Mouse (Mus musculus) layer of hippocampus, adult 18-20 months (tissue): ENCODE results near the gene Kif5c. TPM values are rescaled to one million over a fixed set of nuclear protein-coding genes. Genes with fewer than 3 reads are reported as not detected.

Experiments
- DNase-seq, 2 experiments: peaks; one replicate each; pipeline ENCODE4 v3.0.0; 2022; ENCODE audit warnings: low spot score in 2 of 2
- total RNA-seq, 2 experiments: library from RNA; stranded (reverse); gene quantifications; 2 replicates each; pipeline ENCODE4 v1.2.3; 2021

The Kif5c gene
- total RNA-seq, 2 experiments from 2014 or later, result 504 to 525 TPM

DNA sequence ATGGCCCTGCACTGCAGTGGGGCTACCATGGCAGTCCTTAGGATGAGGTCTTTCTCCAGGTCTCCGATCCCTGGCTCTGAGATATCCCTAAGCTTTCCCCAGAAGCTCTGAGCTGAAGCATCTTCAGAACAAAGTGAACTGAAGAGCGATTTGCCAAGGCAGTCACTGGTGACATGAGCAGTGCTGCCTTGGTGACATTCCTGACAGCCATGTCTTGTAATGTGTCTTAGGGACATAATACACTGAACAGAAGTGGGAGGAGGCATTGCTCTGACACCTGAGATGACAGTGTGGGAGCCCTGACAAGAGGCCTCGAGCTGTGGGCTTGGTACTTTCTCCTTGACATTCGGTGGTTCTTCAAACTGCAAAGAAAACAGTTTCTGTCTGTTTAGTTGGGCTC lies 157.3 kb downstream of the Kif5c start:
- no peak for DNase-seq

DNA sequence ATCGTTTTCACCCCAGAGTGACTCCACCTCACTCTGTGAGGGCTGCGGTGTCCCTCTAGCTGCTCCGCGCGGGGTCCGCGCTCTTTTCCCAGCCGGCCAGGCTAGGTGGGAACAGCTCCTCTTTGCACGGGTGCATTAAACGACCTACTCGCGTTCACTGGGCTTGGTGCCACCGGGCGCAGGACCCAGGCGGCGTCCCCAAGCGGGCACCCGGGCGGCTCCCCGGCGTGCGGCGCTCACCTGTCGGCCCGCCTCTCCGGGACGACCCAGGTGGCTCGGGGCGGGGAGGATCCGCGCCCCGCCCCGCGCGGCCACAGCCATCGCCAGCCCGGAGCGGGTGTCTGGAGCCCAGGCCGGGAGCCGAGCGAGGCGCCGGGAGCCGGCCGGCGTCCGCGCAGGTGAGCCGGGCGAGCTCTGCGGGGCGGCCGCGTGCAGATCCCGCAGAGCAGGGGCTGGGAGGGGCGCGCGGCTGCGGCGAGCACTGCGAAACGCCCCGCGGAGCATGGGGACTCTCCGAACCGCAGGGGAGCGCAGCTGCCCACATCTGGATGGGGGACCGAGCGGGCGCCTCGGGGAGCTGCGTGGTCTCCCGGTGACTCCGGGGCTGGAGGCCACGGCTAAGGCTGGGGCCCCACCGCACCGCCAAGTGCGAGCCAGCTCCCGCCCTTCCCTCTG lies 168.4 kb downstream of the Kif5c start, which contains the start of gene Lypd6b:
Gene Lypd6b, plus strand, starts transcription at position 313 of the 675 bp plus-strand sequence.
- DNase-seq, result no peak

DNA sequence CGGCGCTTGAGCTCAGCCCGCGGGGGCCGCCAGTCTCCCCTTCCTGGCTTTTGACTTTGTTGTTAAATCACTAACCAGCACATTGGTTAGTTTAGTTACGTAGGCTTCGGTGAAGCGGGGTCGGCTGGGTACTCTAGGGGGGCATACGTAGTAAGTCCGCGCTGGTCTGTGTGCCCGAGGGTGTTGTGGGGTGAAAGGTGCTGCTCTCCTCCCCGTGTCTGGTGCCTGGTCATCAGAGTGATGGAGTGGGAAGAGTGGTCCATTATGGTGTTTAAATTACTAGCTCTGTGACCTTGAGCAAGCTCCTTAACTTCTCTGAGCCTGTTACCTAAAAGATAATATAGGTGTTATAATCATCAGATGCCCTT lies 168.9 kb downstream of the Kif5c start:
- no peak for DNase-seq

DNA sequence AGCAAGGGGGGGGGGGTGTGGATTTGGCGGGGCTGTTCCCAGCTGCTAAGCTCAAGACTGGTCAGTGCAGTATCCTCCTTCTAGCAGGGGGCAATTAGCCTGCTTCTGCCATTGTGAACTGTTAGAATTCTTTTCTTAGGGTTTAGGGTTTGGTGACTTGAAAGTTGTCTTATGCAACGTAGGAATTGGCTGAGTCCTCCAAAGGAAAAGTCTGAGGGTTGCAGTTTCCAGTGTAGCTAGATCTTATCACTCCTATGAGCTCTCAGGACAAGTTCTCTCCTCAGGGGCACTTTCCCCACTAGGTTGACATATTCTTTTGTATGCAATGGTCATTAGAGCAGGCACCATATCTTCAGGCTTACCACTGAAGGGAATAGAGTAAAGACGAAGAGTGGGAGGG lies 169.5 kb downstream of the Kif5c start:
- DNase-seq, result no peak

DNA sequence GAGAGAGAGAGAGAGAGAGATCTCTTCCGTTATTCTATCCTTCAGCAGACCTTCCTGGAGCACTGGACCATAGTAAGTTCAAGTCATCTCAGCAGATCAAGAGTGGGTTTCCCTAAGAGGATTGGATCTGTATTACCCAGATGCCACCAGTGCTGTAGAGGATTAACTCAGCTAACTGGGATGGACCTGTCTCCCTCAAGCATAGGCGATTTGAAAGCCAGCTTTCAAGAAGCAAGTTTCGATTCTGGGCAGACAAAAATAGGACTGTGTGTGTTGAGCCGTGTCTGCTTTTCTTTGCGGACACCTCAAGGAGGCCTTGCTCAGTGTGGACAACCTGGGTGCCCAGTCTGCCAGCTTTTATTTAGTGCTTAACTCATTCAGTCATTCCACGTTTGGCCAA lies 170.0 kb downstream of the Kif5c start:
- no peak for DNase-seq

DNA sequence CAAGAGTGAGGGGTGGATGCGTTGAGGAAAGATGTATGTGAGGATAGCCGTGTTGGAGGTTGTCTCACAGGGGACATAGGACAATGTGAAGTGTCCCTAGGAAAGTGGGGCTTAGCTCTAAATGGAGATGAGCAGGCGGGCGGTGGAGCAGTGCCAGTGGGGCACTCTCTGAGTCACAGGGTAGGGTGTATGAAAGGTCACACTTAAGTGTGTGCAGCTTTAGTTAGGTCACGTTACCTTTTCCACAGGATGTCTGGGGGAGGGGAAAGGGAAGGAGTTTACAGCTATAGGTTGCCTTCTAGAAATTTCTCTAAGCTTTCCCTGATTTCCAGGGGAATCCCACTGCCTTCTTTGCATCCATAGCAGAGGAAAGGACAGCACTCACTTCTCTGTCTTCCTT lies 170.4 kb downstream of the Kif5c start:
- no peak for DNase-seq

DNA sequence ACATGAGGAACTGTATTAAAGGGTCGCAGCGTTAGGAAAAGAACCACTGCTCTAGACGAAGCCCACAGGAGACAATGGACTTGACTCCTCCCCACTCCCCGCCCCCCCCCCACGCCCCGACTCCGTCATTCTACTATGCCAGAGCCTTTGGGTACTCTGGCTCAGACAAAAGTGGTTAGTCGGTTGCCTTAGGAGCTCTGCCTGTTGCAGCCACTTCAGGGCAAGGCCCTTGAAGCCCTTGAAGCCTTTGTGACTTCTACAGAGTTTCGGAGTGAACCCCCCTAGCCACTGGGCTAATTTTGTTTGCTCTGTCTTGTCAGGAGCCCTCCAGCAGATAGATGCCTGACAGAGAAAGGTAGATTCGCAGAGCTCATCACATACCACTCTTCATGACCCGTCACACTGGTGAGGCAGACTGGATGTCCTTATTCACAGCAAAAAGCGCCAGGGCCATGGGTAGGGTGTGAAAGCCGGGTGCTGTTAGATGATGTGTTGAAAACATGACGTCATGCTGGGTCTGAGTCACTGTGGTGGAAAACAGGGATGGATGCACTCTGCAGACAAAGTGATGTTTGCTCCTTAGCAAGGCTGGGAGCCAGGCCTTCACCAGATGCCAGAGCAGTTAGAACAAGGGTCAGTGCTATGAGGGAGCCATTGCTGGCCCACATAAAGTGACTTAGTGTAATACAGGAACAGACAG lies 178.5 kb downstream of the Kif5c start:
- peak in 1 of 2 experiments; percentile 30 for DNase-seq

DNA sequence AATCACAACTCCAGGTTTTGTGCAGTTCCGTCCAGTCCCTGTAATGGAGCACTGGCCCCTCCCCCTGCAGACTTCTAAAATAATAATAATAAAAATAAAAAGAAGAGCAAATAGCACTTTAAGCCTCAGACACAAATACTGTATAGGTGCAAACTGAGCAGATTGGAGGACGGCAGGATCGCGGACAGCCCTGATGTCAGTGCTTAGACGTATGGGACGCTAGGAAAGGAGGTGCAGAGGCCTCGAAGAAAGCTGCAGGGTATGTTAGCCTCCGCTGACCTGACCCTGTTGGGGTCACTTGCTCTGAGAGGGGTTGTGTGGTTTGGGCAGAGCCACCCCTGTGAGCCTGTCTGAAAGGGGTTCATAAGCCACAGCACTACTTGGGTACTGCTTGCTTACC lies 185.3 kb downstream of the Kif5c start:
- DNase-seq, result no peak

DNA sequence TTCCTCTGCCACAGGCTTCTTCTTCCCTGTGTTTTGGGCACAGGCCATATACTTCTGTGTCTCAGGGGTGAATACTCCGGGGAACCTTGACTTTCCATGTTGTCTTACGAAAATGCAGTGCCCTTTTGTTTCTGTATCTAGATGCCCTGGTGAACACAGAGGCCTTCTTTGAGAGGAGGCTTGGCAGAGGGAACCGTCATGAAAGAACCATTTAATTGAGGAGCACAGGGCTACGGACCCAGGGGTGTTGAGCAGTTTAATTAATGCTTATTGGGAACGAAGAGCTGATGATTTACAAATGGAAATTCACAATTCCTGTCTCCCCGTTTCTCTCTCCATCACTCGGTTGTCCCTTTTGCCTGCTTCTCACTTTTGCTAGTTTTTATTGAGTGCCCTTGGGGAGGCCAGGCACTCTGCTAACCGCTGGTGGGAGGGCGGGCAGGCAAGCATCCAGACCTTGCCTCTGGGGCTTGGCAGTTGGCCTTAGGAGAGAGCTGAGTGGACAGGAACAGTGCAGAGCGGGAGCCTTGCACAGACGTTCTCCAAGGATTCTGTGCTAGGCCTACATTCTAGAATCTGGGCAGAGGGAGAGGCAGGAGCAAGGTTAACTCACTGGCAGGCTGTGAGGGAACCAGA lies 186.8 kb downstream of the Kif5c start:
- DNase-seq, result peak in 1 of 2 experiments; percentile 42

DNA sequence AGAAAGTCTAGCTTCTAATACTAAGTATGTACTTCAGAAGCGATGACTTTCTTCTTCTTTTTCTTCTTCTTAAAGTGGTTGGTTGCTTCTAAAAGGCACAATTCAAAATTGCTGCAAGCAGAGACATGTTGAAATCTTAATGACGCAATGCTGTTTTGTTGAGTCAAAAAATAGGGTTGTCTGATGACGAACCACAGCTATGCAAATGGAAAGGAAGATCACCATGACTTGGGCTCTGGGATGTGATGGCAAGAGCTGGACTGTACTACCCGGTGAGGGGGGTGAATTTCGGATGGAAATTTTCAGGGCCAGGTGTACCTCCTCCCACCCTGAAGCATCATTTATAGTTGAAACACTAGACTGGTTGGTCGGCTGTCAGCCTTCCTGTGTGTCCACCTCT lies 190.4 kb downstream of the Kif5c start:
- DNase-seq, result no peak

DNA sequence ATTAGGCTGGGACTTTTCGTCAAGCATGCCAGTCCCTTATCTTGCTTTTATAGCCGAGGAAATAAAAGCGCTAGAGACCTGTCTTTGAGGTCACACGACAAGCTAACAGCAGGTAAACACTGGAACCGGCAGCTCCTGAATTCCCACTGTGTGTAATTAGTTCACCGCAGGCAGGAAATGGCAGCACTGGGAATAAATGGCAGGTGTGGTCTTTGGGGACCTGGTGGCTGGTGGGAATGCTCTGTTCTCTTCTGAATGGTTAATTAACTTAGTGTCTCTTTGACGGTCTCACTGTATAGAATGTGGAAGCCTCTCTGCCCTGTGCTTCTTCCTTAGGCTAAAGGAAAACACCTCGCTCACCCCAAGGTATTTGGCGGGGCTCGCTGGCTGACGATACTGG lies 192.3 kb downstream of the Kif5c start:
- DNase-seq, result no peak

DNA sequence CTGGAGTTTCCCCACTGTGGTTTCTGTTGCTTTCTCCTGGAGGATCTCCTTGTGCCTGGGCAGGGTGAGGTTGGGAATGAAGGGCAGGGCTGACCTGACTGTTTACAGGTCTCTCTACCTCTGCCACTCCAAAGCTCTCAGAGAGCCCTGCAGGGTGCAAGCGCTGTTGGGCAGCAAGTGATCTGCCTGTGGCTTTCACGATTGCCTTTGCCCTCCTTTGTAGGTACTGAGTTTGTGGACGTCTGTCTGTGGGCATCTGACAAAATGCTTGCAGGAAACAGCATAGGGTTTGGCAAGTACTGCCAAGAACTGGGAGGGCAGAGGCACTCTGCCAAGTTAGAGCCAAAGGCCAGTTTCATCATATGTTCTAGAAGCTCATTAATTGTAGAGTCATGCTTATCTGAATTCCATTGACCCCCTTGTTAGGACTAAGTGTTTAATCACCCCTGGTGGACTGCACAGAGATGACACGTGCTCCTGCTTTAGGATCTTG lies 192.8 kb downstream of the Kif5c start:
- no peak for DNase-seq

DNA sequence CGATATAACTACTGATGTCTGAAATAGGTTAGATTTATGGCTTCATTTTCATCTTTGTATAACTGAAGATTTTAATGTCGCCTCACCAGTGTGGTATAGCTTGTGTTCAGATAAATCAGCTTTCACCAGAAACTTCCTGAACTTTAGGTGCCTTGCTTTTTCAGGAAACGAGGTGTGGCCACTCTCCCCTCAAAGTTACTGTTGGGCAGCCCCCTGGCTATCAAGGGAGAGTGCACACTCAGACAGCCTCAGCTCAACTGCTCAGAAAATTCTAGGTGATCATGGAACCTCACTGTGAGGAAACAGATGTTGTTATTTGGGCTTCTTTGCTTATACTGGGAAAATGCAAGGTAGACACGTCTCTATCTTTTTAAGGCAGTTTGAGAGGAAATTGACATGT lies 194.1 kb downstream of the Kif5c start:
- no peak for DNase-seq

DNA sequence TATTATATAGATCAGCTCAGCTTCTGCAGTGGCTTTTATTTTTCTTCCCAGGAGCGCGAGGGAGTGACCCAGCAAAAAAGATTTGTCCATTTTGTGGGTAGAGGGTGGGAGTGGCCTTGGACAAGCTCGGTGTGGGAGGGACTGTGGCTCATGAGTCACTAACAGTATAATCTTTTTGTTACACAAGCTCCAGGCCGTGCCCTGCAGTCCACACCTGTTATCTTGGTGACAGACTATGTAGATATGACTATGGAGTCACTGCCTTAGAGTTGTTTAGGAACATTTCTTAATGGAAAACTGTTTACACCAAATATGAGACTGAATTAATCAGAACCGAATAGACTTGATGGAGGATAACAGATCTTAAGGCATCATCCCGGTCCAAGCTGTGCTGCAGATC lies 194.9 kb downstream of the Kif5c start:
- no peak for DNase-seq

DNA sequence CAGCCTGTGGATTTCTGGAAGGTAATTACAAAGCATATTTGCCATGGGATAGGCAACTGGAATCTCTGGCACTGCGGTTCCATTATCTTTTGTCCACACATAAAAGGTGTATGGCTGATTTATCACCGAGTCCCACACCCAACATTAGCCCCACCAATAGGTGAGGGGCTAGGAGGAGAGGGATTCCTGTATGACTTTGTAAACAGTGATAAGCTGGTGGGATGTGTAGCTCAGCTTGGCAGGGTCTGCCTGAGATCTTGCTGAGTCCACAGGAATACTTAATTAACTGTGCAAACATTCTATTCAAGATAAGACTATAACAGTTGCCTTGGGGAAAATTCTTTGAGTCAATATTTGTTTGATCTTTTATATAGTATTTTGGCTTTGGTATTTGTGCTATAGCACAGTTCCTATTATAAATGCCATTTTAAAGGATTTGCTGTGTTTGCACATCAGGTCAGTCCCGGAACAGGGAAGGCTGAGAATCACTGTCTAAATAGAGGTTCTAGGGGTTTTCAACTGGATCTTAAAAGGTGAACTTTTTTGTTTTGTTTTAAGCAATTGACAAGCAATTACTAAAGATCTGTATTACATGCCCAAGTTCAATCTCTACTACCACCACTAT lies 196.7 kb downstream of the Kif5c start:
- DNase-seq, result no peak

DNA sequence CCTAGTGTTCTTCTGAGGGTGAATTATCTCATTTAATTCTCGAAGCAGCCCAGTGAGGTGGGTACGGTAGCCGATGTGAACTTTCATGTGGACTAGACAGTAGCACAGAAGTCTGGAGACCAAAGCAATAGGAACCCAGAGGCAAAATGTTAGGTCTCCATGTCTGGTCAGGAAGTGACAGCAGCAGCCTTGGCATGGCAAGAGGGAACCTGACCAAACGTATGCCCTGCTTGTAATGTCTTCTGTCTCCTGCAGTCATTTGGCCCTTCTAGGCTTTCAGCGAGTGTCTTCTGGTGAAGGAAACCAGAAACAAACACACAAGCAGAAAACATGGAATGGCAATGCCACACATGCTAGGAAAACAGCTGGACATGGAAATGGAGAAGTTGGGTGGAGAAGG lies 197.5 kb downstream of the Kif5c start:
- no peak for DNase-seq

DNA sequence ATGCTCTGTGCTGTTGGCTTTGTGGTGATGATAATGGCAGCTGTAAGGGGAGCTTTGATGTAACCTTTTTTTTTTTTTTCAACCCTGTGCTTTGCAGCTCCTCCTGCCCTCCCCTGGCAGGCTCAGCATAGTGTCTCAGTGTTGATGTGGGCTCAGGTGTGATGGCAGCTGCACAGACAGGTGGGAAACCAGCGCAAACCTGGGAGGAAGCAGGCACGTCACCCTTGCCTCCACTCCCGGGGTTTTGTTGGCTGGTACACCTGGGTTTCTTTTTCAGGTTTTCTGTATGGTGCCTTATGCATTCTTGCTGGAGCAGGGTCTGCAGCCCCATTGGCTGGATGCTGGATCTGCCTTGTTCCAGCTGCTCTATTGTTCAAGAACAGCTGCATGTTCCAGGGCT lies 198.1 kb downstream of the Kif5c start:
- no peak for DNase-seq

DNA sequence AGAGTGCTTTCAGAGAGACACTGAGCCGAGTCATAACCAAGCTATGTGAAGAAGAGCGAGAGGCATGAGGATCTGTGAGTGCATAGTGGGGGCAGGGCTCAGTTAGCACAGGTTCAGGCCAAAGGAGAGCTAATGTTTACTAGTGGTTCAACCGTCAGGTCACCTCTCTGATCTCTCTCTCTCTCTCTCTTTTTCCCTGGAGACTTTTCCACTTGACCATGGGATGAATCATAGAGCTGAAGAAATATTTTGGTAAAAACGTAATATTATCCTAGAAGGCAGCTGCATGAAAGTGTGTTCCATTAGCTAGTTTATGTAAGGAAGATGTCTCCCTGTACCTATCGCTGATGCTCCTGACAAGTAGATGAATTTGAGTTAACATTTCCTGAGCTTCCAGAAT lies 199.0 kb downstream of the Kif5c start:
- no peak for DNase-seq

DNA sequence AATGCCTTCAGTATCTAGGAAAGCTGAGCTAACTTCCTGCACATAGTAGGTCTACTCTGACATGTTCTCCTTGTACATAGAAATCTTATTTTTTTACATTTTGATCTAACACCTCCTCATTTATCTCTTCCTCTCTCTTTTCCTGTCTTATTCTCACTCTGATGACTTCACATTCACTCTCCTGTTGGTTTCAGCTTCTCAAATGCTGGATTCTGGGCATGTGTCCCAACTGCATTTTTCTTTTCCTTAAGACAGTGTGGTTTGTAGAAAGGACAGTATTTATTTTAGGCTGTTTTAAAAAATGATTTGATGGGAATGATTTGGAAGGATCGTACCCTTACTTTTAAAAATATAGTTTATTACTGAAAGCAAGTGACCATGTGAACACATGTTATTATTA lies 203.2 kb downstream of the Kif5c start:
- DNase-seq, result no peak
